Mouse (Mus musculus) midbrain, postnatal 0 days (tissue): Measurements from ENCODE around the gene Lrguk. TPM values are rescaled to one million over a fixed set of nuclear protein-coding genes. Genes with fewer than 3 reads are reported as not detected.

ENCODE experiments used
- ATAC-seq: fragments of 200-750 bp; cut with Nextera tagmentation; 2 replicates; pipeline ENCODE4 v1.8.0; 2017; ENCODE audit warnings: moderate number of reproducible peaks, mild to moderate bottlenecking, moderate TSS enrichment, moderate library complexity; ENCODE audit not compliant: low FRiP score
- DNase-seq: peaks from one replicate; pipeline ENCODE4 v3.0.0-alpha.2; 2015; ENCODE audit warnings: low spot score
- H3K27ac ChIP-seq: fragments of 300-500 bp; sonication (generic); 2 replicates; pipeline ENCODE4 v1.5.1; 2014; ENCODE audit warnings: low read depth, mild to moderate bottlenecking, low read length, mixed read lengths
- H3K27me3 ChIP-seq: fragments of 300-500 bp; sonication (generic); 2 replicates; pipeline ENCODE4 v1.6.1; 2014; ENCODE audit warnings: low read length, control low read depth, mixed read lengths; ENCODE audit not compliant: insufficient read depth
- H3K36me3 ChIP-seq: fragments of 300-500 bp; sonication (generic); 2 replicates; pipeline ENCODE4 v1.6.1; 2014; ENCODE audit warnings: low read length, control low read depth, mixed read lengths; ENCODE audit not compliant: insufficient read depth
- H3K4me1 ChIP-seq: fragments of 300-500 bp; sonication (generic); 2 replicates; pipeline ENCODE4 v1.6.1; 2014; ENCODE audit warnings: mild to moderate bottlenecking, control low read depth, antibody characterized with exemption, low read length, mixed read lengths; ENCODE audit not compliant: insufficient read depth
- H3K4me2 ChIP-seq: fragments of 300-500 bp; sonication (generic); 2 replicates; pipeline ENCODE4 v1.6.1; 2014; ENCODE audit warnings: low read depth, mild to moderate bottlenecking, low read length, mixed read lengths; ENCODE audit not compliant: poor library complexity, severe bottlenecking
- H3K4me3 ChIP-seq: fragments of 300-500 bp; sonication (generic); 2 replicates; pipeline ENCODE4 v1.5.1; 2014; ENCODE audit warnings: low read depth, mild to moderate bottlenecking, low read length, moderate library complexity
- H3K9ac ChIP-seq: fragments of 300-500 bp; sonication (generic); replicated peaks from 2 replicates; pipeline ENCODE4 v1.6.1; 2014; ENCODE audit warnings: mild to moderate bottlenecking, low read length, moderate library complexity, mixed read lengths; ENCODE audit not compliant: poor library complexity, severe bottlenecking
- H3K9me3 ChIP-seq: fragments of 300-500 bp; sonication (generic); 2 replicates; pipeline ENCODE4 v1.6.1; 2016; ENCODE audit warnings: low read length, control low read depth
- CTCF ChIP-seq: IDR thresholded peaks from 2 replicates; pipeline ENCODE4 v1.5.1; 2016; ENCODE audit warnings: antibody characterized with exemption, mild to moderate bottlenecking
- WGBS: fragments of 180-500 bp; shearing (Covaris S2); extraction: QIAGEN DNeasy Blood & Tissue Kit; methylation state at CpG from one replicate; pipeline ENCODE4 v1.1.7; 2014; 5-methylcytosine and 5-hydroxymethylcytosine counted together
- polyA plus RNA-seq: library from polyadenylated mRNA; unstranded; fragments of >200 nt; fragmentation: Nextera tagmentation; extraction: Ambion mirVana; gene quantifications from 2 replicates; pipeline ENCODE4 v1.2.1, GENCODE M21; 2015
- total RNA-seq: library from RNA; depleted of rRNA; stranded (reverse); fragments of >200 nt; gene quantifications from 2 replicates; pipeline ENCODE4 v1.2.3, GENCODE M21; 2014

Lrguk gene
- total and polyA plus RNA-seq, 2 experiments from 2014 or later = 1.0 to 1.6 TPM

DNA sequence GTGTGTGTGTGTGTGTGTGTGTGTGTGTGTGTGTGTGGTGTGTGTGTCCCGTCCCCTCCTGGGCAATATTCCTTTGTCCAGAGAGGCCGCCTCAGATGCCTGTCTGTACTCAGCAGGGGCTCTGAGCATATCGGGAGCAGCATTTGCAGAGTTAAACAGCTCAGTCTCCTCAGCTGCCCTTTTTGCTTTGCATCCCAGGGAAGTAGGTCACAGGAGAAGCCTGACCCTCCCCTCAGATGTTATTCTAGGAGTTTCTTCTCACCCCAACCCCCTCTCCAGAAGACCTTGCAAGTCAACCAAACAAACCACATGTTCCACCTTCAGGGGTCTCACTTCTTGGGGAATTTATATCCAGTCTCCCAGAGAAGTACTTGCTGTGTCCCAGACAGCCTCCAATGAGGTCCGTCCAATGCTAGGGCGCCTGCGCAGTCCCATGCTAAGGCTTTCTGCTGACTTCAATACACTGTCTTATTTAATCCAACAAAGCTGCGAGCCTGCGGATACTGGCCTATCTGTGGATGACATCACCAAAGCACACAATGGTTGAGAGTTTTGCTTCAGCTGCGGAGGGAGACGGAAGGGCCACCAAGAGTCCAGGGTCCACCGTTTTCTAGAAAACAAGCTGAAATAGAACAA lies 17.4 kb downstream of the Lrguk start:
- H3K9ac ChIP-seq = no peak overlapping the region
- WGBS = 66% methylated on average over 11 of the region's 11 CpGs
- H3K9me3 ChIP-seq = no peaks in the 10 kb centered on the region
- ATAC-seq (no peak), DNase-seq (no peak)
- TF ChIP-seq CTCF = no peak
- H3K4me2 ChIP-seq = no peak overlapping the region
- no peak overlapping the region for H3K27ac ChIP-seq
- no peaks in the 10 kb centered on the region for H3K36me3 ChIP-seq
- no peak overlapping the region for H3K4me3 ChIP-seq
- H3K27me3 ChIP-seq = no peaks in the 10 kb centered on the region
- H3K4me1 ChIP-seq = no peaks in the 10 kb centered on the region

DNA sequence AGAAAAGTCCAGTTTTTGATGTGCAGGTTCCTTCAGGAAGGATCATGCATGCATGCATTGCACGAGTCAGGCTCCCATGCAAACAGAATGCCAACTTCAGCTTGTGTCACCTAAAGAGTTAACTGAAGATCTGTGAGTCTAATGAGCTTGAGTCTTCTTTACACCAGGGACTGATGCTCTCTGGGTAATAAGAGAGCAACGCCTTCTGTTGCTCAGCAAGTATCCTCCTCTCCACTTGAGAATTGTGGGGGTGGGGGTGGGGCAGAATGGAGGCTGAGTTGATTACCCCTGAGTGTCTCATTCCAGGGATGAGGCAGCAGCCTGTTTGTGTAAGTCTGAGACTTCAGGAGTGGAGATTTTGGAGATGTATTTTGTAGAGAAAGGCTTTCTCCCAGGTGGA lies 20.2 kb downstream of the Lrguk start:
- no peaks in the 10 kb centered on the region for H3K36me3 ChIP-seq
- no peaks in the 10 kb centered on the region for H3K4me1 ChIP-seq
- ATAC-seq (no peak), DNase-seq (no peak)
- H3K27ac ChIP-seq = no peak overlapping the region
- H3K9me3 ChIP-seq = no peaks in the 10 kb centered on the region
- no peak for TF ChIP-seq CTCF
- H3K9ac ChIP-seq = no peak overlapping the region
- no peaks in the 10 kb centered on the region for H3K27me3 ChIP-seq
- 52% methylated on average over 2 of the region's 2 CpGs for WGBS
- H3K4me3 ChIP-seq = no peak overlapping the region
- H3K4me2 ChIP-seq = no peak overlapping the region

DNA sequence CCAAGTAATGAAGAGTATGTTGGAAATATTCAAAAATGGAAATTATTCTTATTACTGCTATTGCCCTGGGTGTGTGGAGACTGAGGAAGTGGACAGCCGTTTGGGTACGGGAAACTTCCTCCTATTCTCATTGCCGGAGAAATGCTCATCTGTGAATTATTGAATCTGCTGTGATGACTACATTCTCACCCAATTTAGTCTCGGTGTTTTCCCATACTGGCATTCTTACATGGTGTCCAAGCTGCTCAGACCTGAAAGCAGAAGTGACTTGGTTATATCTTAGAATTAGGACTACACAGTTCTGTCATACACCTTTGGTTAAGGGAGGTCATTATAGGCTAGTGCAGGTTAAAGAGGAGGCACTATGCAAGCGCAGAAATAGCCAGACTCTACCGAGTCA lies 30.5 kb downstream of the Lrguk start:
- no peaks in the 10 kb centered on the region for H3K27me3 ChIP-seq
- H3K27ac ChIP-seq = no peak overlapping the region

DNA sequence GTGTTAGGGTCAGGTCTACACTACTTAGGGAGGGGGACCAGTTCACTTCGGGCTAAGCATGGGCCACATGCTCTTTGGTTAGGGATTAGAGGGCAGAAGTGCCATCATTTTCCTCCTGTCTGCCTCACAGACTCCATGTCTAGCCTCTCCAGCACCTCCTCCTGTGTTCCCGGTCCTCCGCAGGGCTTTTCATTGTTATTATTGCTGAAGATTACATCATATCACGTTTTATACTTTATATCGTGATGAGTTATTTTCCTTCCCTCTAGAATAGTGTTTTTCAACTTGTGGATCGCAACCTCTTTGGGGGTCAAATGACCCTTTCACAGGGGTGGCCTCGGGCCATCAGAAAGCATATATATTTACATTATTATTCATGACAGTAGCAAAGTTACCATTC lies 37.5 kb downstream of the Lrguk start:
- no peak overlapping the region for H3K4me2 ChIP-seq
- no peak for TF ChIP-seq CTCF
- 89% methylated on average over 7 of the region's 7 CpGs for WGBS
- H3K9me3 ChIP-seq = no peaks in the 10 kb centered on the region
- H3K4me3 ChIP-seq = no peak overlapping the region
- H3K27me3 ChIP-seq = no peaks in the 10 kb centered on the region
- H3K36me3 ChIP-seq = no peaks in the 10 kb centered on the region
- no peaks in the 10 kb centered on the region for H3K4me1 ChIP-seq
- H3K9ac ChIP-seq = no peak overlapping the region
- no peak overlapping the region for H3K27ac ChIP-seq
- no peak for DNase-seq
- ATAC-seq = no peak

More for the DNA sequence above, 30.5 kb downstream of the Lrguk start:
- 95% methylated on average over 6 of the region's 6 CpGs for WGBS
- DNase-seq = no peak
- Histone ChIP-seq H3K4me1 (no peaks in the 10 kb centered on the region), H3K9ac (no peak overlapping the region), H3K9me3 (no peaks in the 10 kb centered on the region), H3K4me2 (no peak overlapping the region), H3K36me3 (no peaks in the 10 kb centered on the region), H3K4me3 (no peak overlapping the region)
- TF ChIP-seq CTCF = no peak
- no peak for ATAC-seq

DNA sequence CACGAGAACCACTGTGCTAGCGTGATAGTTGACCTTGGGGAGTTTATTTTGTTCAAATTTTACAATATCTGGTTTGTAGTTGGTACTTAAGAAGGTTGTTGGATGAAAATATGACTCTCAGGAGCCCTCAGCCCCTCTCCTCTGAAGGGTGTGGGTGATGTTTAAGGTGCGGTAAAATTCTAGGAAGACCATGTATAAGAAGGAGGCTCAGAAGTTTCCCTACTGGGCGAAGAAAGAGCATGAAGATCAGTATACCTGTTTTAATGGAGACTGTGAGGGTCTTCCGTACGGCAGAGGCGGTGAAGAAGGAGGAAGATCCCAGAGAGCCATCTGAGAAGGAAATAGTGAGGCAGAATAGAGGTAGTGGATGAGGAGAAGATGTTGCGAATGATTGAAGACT lies 38.0 kb downstream of the Lrguk start:
- Histone ChIP-seq H3K36me3 (no peaks in the 10 kb centered on the region), H3K4me3 (no peak overlapping the region), H3K9ac (no peak overlapping the region), H3K9me3 (no peaks in the 10 kb centered on the region), H3K27ac (no peak overlapping the region), H3K4me2 (no peak overlapping the region), H3K27me3 (no peaks in the 10 kb centered on the region), H3K4me1 (no peaks in the 10 kb centered on the region)
- WGBS = 98% methylated on average over 8 of the region's 8 CpGs
- ATAC-seq = no peak
- no peak for DNase-seq
- no peak for TF ChIP-seq CTCF

DNA sequence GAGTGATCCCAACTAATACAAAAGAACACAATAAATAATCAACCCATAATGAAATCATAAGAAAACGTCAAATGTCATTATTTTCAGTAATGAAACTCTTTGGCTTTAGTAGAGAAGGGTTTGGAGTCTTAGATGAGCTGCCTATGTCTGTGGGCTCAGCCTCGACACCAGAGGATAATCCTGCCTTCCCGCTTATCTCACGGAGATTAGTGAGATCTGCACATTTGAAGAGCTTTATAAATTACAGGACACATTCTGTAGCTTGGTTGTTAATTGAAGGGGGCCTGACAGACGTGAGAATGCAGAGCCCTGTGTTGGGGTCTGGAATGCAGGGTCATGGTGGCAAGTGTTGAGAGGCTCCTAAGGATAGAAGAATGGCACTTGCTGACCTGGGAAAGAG lies 42.7 kb downstream of the Lrguk start:
- Histone ChIP-seq H3K4me1 (no peaks in the 10 kb centered on the region), H3K36me3 (no peaks in the 10 kb centered on the region), H3K9ac (no peak overlapping the region), H3K4me3 (no peak overlapping the region), H3K27ac (no peak overlapping the region), H3K9me3 (no peaks in the 10 kb centered on the region), H3K4me2 (no peak overlapping the region), H3K27me3 (no peaks in the 10 kb centered on the region)
- 33% methylated on average over 5 of the region's 5 CpGs for WGBS
- no peak for ATAC-seq
- no peak for TF ChIP-seq CTCF
- no peak for DNase-seq
